Mouse (Mus musculus): ENCODE measurements around the gene Cdkl3.
"Not testable (repeated sequence)": the region's sequence is repeated elsewhere in the genome, so short reads cannot be mapped to it uniquely, and the experiment has no call there.

Cdkl3 gene

DNA sequence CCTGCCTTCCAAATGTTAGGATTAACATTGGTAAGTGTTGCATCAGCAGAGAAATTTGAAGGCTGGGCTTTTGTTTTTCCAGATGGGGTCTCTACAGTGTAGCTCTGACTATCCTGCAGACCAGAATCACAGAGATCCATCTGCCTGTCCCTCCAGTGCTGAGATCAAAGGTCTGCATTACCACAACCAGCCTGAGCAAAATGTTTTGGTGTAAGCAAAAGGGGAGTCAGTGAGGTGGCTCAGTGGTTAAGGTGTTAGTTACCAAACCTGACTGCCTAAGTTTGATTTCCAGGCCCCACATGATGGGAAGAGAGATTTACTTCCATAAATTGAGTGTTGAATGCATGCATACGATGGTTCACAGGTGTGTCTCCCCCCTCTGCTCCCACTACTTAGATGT lies 105.4 kb downstream of the Cdkl3 start:
- no peak for ATAC-seq (ENCODE audit: insufficient number of reproducible peaks, low FRiP score, low TSS enrichment)

DNA sequence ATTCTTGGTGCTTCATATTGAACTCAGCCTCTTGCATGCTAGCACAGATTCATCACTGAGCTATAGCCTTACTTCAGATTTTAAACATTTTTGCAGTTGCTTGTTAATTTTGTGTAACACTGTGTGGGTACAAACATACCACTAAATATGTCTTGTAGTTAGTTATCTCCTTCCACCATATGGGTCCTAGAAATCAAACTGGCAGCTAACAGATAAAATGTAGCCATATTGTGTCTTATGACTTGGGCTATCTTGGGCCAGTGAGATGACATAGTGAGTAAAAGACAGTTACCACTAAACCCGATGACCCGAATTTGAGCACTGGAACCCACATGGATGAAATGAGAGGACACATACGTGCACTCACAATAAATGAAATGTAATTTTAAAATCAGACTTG lies 111.5 kb downstream of the Cdkl3 start:
- ATAC-seq (ENCODE audit: insufficient number of reproducible peaks, low FRiP score, low TSS enrichment) = no peak

- not testable (repeated sequence) for ATAC-seq (ENCODE audit: insufficient number of reproducible peaks, low FRiP score, low TSS enrichment)
These were observed 112.1 kb downstream of the Cdkl3 start for GRCm38 (mm10) chr11:52116117-52116516.

DNA sequence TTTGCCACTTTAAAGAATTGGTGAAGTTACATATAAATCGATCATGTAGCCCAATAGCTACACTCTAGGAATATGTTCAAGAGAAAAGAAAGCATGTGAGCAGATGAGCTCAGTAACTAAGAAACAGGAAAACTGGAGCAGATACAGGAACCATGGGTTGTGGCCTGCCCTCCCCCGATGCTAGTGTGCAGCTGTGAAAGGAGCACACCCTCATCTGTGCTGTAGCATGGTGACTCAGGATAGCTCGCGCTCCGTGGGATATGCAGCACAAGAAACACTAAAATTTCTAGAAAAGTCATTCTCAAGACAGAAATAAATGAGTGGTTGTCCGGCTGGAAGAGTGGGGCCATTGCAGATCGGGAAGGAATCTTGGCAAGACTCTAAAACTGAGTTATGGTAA lies 113.1 kb downstream of the Cdkl3 start:
- ATAC-seq (ENCODE audit: insufficient number of reproducible peaks, low FRiP score, low TSS enrichment) = no peak

DNA sequence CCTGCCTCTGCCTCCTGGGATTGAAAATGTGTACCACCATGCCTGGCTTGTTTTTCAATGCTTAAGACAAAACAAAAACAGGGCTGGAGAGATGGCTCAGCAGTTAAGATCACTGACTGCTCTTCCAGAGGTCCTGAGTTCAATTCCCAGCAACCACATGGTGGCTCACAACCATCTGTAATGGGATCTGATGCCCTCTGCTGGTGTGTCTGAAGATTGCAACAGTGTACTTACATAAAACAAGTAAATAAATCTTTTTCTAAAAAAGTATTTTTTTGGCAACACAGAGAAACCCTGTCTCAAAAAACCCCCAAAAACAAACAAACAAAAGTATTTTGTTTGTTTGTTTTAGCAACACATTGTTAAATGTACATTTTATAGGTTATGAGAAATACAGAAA lies 116.4 kb downstream of the Cdkl3 start:
- not testable (repeated sequence) for ATAC-seq (ENCODE audit: insufficient number of reproducible peaks, low FRiP score, low TSS enrichment)

- no peak for ATAC-seq (ENCODE audit: insufficient number of reproducible peaks, low FRiP score, low TSS enrichment)
These were observed 118.0 kb downstream of the Cdkl3 start for GRCm38 (mm10) chr11:52122045-52122444.

- no peak for ATAC-seq (ENCODE audit: insufficient number of reproducible peaks, low FRiP score, low TSS enrichment)
These were observed 120.4 kb downstream of the Cdkl3 start for GRCm38 (mm10) chr11:52124468-52124867.

DNA sequence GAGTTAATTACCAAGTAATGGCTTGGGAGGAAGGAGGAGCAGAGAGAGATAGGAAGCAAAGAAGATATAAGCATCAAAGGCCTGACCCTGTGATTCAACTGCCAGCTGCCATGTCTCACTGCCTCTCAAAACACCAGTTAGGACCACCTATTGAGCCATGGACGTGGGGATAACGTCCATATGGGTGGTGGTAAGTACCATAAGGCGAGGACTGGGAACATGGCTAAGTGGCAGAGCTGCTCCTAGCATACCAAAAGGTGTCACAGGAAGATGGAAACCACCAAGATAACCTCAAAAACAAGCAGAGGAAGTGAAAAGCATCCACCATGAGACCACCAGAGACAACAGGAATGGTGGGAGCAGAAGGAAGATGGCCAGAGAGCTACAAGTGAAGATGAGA lies 123.1 kb downstream of the Cdkl3 start:
- no peak for ATAC-seq (ENCODE audit: insufficient number of reproducible peaks, low FRiP score, low TSS enrichment)

DNA sequence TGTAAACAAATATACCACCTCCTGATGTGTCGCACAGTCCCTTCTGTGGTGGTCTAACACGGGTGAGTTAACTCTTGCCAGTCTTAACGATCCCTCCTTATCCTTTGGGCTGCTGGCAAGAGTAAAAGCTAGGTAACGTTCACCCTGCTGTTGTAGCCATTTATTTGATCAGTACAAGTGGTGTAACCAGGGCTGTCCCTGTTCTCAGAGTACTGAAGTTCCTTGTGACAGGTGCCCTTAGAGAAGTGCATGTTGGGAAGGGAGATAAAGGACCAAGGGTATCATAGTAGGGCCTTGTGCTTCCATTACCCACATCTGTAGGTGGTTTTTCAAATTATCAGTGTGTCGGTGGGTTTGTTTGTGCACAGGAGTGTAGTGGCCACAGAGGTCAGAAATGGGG lies 123.7 kb downstream of the Cdkl3 start:
- no peak for ATAC-seq (ENCODE audit: insufficient number of reproducible peaks, low FRiP score, low TSS enrichment)

DNA sequence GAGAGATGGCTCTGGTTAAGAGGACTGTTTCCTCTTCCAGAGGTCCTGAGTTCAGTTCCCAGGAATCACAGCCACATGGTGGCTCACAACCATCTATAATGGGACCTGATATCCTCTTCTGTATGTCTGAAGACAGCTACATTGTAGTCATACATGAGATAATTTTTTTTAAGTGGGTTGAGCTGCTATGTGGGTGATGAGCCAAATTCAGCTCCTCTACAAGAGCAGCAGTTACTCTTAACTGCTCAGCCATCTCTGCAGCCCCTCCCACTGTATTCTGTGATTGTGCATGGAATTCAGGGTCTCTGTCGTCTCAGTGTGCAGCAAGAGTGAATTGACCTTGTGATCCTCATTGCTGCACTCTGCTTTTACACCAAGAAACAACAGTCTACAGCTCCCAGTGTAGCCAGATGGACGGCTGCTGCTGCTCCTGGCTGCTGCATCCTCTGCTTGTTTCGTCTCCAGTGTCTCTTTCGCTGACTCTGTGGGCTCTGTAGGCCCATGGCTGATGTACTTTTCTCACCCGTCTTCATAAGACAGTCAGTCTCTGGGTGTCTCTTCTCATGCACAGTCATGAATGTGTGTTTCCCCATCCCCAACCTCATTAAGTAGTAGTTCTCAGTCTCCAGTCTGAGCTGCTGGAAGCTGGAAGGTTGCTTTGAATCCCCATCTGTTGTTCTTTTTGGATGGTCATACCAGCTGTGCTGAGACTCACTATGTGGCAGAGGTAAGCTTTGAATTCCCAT lies 124.5 kb downstream of the Cdkl3 start:
- no peak for ATAC-seq (ENCODE audit: insufficient number of reproducible peaks, low FRiP score, low TSS enrichment)

DNA sequence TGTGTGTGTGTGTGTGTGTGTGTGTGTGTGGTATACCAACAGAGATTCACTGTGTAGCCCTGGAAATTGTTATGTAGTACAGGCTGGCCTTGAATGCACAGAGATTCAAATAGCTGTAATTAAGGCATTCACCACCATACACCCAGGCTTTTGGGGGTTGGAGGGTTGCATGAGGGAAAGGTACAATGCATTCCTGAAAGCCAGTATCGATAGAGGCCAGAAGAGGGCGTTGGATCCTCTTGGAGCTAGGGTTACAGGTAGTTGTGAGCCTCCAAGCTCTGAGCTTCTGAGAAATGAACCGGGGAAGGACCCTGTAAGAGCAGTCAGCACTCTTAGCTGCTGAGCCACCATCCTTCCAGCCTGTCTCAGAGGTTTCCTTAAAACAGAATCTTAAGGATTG lies 125.2 kb downstream of the Cdkl3 start:
- no peak for ATAC-seq (ENCODE audit: insufficient number of reproducible peaks, low FRiP score, low TSS enrichment)

DNA sequence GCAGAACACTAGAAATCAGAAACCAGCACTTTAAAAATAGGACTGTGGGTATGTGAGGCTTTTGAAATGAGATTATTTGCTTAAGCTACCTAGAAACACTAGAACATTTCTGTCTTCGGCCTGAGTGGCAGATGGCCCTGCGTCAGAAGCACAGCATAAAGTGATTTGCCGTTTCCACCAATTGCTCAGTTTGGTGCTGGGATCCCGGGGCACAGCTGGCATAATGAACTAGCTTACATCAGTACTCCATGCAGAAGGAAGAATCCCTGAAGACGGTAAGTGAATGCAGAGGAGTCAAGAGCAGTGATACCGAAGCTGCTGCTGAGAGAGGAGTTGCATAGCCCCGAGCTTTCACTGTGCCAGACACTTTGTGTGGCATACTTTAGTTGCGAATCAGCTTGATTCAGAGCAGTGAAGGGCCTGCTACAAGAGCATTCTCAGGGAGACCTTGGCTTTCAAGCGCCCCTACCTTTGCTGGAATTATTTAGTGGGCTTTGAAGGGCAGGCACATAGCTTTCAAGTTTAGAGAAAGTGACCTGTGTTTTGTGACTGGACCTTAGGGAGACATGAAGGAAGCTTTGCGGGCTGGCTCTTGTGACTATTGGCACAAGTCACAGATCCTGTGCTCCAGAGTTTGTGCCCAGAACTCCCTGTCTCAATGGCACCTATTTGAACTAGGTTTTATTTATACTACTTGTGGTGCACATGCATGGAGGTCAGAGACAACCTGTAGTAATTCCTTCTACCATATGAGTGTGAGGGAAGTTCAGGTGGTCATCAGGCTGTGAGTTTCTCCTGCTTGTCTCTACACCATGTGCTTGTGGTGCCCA lies 125.8 kb downstream of the Cdkl3 start:
- no peak for ATAC-seq (ENCODE audit: insufficient number of reproducible peaks, low FRiP score, low TSS enrichment)

DNA sequence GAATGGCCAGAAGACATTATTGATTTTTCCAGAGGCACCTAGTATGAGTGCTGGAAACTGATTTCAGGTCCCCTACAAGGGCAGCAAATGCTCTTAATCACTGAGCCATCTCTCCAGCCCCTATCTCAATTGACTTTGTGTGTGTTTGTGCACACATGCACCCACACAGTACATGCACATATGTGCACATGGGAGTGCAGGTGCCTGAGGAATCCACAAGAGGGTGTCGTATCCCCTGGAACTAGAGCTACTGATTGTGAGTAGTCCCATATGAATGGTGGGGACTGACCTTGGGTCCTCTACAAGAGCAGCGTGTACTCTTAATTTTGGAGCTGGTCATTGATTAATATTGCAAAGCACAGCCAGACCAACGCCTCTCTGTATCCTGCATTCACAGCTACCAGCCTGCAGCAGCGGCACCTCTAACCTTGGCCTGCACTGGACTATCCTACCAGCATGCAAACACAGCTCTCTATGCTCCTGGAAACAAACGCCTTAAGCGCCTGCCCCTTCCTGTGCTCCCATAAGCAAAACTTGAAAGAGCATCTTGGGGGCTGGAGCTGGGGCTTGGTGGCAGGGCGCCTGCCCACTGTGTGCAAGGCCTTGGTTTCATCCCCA lies 126.5 kb downstream of the Cdkl3 start:
- no peak for ATAC-seq (ENCODE audit: insufficient number of reproducible peaks, low FRiP score, low TSS enrichment)

Data from cerebellum, adult (tissue).